ENCODE assay signal across 19 mouse cellular contexts in genomic region chr9:14268578-14268977, GRCm38 (mm10).
"Had no signal": no experiment of that assay in that cellular context is flagged by ENCODE, and none has a peak within 500 bp of the region (broad histone marks: within the 10 kb centered on the region; RNA-seq: fewer than 3 reads in every experiment).

No protein-coding gene starts in this region.

- H3K4me3 ChIP-seq: midbrain, embryonic 10.5 days; midbrain, embryonic 12.5 days; myocyte; neural tube, embryonic 13.5 days; neural tube, embryonic 15.5 days had no signal

- H3K9me3 ChIP-seq: midbrain, embryonic 10.5 days; midbrain, embryonic 12.5 days; neural tube, embryonic 13.5 days; neural tube, embryonic 15.5 days had no signal

- H3K9ac ChIP-seq: lung, embryonic 14.5 days; midbrain, embryonic 12.5 days; neural tube, embryonic 13.5 days; neural tube, embryonic 15.5 days had no signal

- H3K4me1 ChIP-seq: midbrain, embryonic 12.5 days; neural tube, embryonic 13.5 days; neural tube, embryonic 15.5 days had no signal

- H3K36me3 ChIP-seq: midbrain, embryonic 10.5 days; midbrain, embryonic 12.5 days; neural tube, embryonic 13.5 days; neural tube, embryonic 15.5 days had no signal

- H3K27ac ChIP-seq: midbrain, embryonic 10.5 days; midbrain, embryonic 12.5 days; neural tube, embryonic 13.5 days; neural tube, embryonic 15.5 days had no signal

- DNase-seq: lung, adult 18-20 months; lung, embryonic 14.5 days; lung, postnatal 10 days; lung, postnatal 4 days; midbrain, embryonic 14.5 days; retina, postnatal 1 day; right cerebral cortex, adult 18-20 months; right cerebral cortex, postnatal 25 days; right cerebral cortex, postnatal 4 days; spleen, adult 18-20 months; thymus, adult 18-20 months; thymus, postnatal 25 days; thymus, postnatal 4 days had no signal

- ATAC-seq: midbrain, embryonic 16.5 days had no signal

- H3K4me2 ChIP-seq: lung, embryonic 14.5 days; midbrain, embryonic 12.5 days; neural tube, embryonic 13.5 days; neural tube, embryonic 15.5 days had no signal

- H3K27me3 ChIP-seq: midbrain, embryonic 12.5 days; neural tube, embryonic 13.5 days; neural tube, embryonic 15.5 days had no signal
